Mouse (Mus musculus): ENCODE measurements around the gene Reps2. TPM values are rescaled to one million over a fixed set of nuclear protein-coding genes. Genes with fewer than 3 reads are reported as not detected.

The Reps2 gene
- polyA plus RNA-seq, 1 experiment from 2014 or later, result 1.9 TPM

GRCm38 (mm10) chrX:162496485-162496884 lies 147.0 kb downstream of the Reps2 start:
- DNase-seq (ENCODE audit: low spot score) (no peak), ATAC-seq (replicated peaks; ENCODE audit: low FRiP score) (no peak)
- H3K36me3 ChIP-seq (ENCODE audit: control insufficient read depth, insufficient read depth, low read length), result no peaks in the 10 kb centered on the region
- H3K4me1 ChIP-seq (replicated peaks; ENCODE audit: control insufficient read depth, insufficient read depth, low read length), result no peaks in the 10 kb centered on the region
- no peak overlapping the region for H3K4me2 ChIP-seq
- no peak overlapping the region for H3K27ac ChIP-seq (ENCODE audit: low read depth, low read length)
- H3K27me3 ChIP-seq (replicated peaks; ENCODE audit: control insufficient read depth, insufficient read depth, low read length), result peaks cover 9% of the 10 kb centered on the region; the same call in 1 of the 2 replicates
- WGBS, result 60% methylated on average over 2 of the region's 2 CpGs
- no peak overlapping the region for H3K9ac ChIP-seq (ENCODE audit: low read depth, low read length)
- no peak overlapping the region for H3K4me3 ChIP-seq (ENCODE audit: low read depth, low read length)
- no peaks in the 10 kb centered on the region for H3K9me3 ChIP-seq (ENCODE audit: control insufficient read depth, low read length)

GRCm38 (mm10) chrX:162488630-162489029 lies 154.8 kb downstream of the Reps2 start:
- no peak overlapping the region for H3K27ac ChIP-seq (ENCODE audit: low read depth, low read length)
- 47% methylated on average over 1 of the region's 1 CpGs for WGBS
- no peaks in the 10 kb centered on the region for H3K9me3 ChIP-seq (ENCODE audit: control insufficient read depth, low read length)
- no peak for ATAC-seq (replicated peaks; ENCODE audit: low FRiP score)
- H3K36me3 ChIP-seq (ENCODE audit: control insufficient read depth, insufficient read depth, low read length), result no peaks in the 10 kb centered on the region
- H3K27me3 ChIP-seq (replicated peaks; ENCODE audit: control insufficient read depth, insufficient read depth, low read length), result 0 out of 2 replicates have a peak, but pooled peaks cover 5% of the 10 kb centered on the region
- H3K4me2 ChIP-seq, result no peak overlapping the region
- DNase-seq (ENCODE audit: low spot score), result no peak
- no peak overlapping the region for H3K9ac ChIP-seq (ENCODE audit: low read depth, low read length)
- no peak overlapping the region for H3K4me3 ChIP-seq (ENCODE audit: low read depth, low read length)
- H3K4me1 ChIP-seq (replicated peaks; ENCODE audit: control insufficient read depth, insufficient read depth, low read length), result no peaks in the 10 kb centered on the region

- no peak overlapping the region for H3K4me2 ChIP-seq
- ATAC-seq (replicated peaks; ENCODE audit: low FRiP score) (no peak), DNase-seq (ENCODE audit: low spot score) (no peak)
- no peak overlapping the region for H3K4me3 ChIP-seq (ENCODE audit: low read depth, low read length)
- H3K27me3 ChIP-seq (replicated peaks; ENCODE audit: control insufficient read depth, insufficient read depth, low read length), result 0 out of 2 replicates have a peak, but pooled peaks cover 5% of the 10 kb centered on the region
- no peaks in the 10 kb centered on the region for H3K36me3 ChIP-seq (ENCODE audit: control insufficient read depth, insufficient read depth, low read length)
- no peaks in the 10 kb centered on the region for H3K4me1 ChIP-seq (replicated peaks; ENCODE audit: control insufficient read depth, insufficient read depth, low read length)
- no peak overlapping the region for H3K27ac ChIP-seq (ENCODE audit: low read depth, low read length)
- no peak overlapping the region for H3K9ac ChIP-seq (ENCODE audit: low read depth, low read length)
- H3K9me3 ChIP-seq (ENCODE audit: control insufficient read depth, low read length), result no peaks in the 10 kb centered on the region
These were observed 155.7 kb downstream of the Reps2 start for GRCm38 (mm10) chrX:162487734-162488133.

GRCm38 (mm10) chrX:162470213-162470612 lies 173.2 kb downstream of the Reps2 start:
- Histone ChIP-seq H3K4me1 (replicated peaks; ENCODE audit: control insufficient read depth, insufficient read depth, low read length) (no peaks in the 10 kb centered on the region), H3K4me2 (no peak overlapping the region), H3K36me3 (ENCODE audit: control insufficient read depth, insufficient read depth, low read length) (no peaks in the 10 kb centered on the region), H3K27ac (ENCODE audit: low read depth, low read length) (no peak overlapping the region), H3K27me3 (replicated peaks; ENCODE audit: control insufficient read depth, insufficient read depth, low read length) (peaks cover 5% of the 10 kb centered on the region), H3K4me3 (ENCODE audit: low read depth, low read length) (no peak overlapping the region), H3K9ac (ENCODE audit: low read depth, low read length) (no peak overlapping the region), H3K9me3 (ENCODE audit: control insufficient read depth, low read length) (no peaks in the 10 kb centered on the region)
- no peak for DNase-seq (ENCODE audit: low spot score)
- WGBS, result 59% methylated on average over 3 of the region's 3 CpGs
- ATAC-seq (replicated peaks; ENCODE audit: low FRiP score), result peak; percentile 94

GRCm38 (mm10) chrX:162462156-162462555 lies 181.3 kb downstream of the Reps2 start:
- ATAC-seq (replicated peaks; ENCODE audit: low FRiP score), result no peak

GRCm38 (mm10) chrX:162456445-162456844 lies 187.0 kb downstream of the Reps2 start:
- H3K27ac ChIP-seq (ENCODE audit: low read depth, low read length), result no peak overlapping the region
- DNase-seq (ENCODE audit: low spot score) (no peak), ATAC-seq (replicated peaks; ENCODE audit: low FRiP score) (no peak)
- 74% methylated on average over 1 of the region's 1 CpGs for WGBS
- H3K4me3 ChIP-seq (ENCODE audit: low read depth, low read length), result no peak overlapping the region
- H3K4me1 ChIP-seq (replicated peaks; ENCODE audit: control insufficient read depth, insufficient read depth, low read length), result no peaks in the 10 kb centered on the region
- H3K27me3 ChIP-seq (replicated peaks; ENCODE audit: control insufficient read depth, insufficient read depth, low read length), result peaks cover 3% of the 10 kb centered on the region; the same call in 1 of the 2 replicates
- no peak overlapping the region for H3K9ac ChIP-seq (ENCODE audit: low read depth, low read length)
- H3K4me2 ChIP-seq, result no peak overlapping the region
- no peaks in the 10 kb centered on the region for H3K9me3 ChIP-seq (ENCODE audit: control insufficient read depth, low read length)
- no peaks in the 10 kb centered on the region for H3K36me3 ChIP-seq (ENCODE audit: control insufficient read depth, insufficient read depth, low read length)

More at GRCm38 (mm10) chrX:162462156-162462555, 181.3 kb downstream of the Reps2 start:
- H3K36me3 ChIP-seq (ENCODE audit: control insufficient read depth, insufficient read depth, low read length), result no peaks in the 10 kb centered on the region
- H3K27me3 ChIP-seq (replicated peaks; ENCODE audit: control insufficient read depth, insufficient read depth, low read length), result no peaks in the 10 kb centered on the region
- no peak overlapping the region for H3K9ac ChIP-seq (ENCODE audit: low read depth, low read length)
- no peaks in the 10 kb centered on the region for H3K9me3 ChIP-seq (ENCODE audit: control insufficient read depth, low read length)
- H3K4me3 ChIP-seq (ENCODE audit: low read depth, low read length), result no peak overlapping the region
- H3K4me1 ChIP-seq (replicated peaks; ENCODE audit: control insufficient read depth, insufficient read depth, low read length), result no peaks in the 10 kb centered on the region
- no peak overlapping the region for H3K4me2 ChIP-seq
- no peak overlapping the region for H3K27ac ChIP-seq (ENCODE audit: low read depth, low read length)
- 79% methylated on average over 5 of the region's 5 CpGs for WGBS
- DNase-seq (ENCODE audit: low spot score), result no peak

GRCm38 (mm10) chrX:162455364-162455763 lies 188.1 kb downstream of the Reps2 start:
- H3K4me1 ChIP-seq (replicated peaks; ENCODE audit: control insufficient read depth, insufficient read depth, low read length), result no peaks in the 10 kb centered on the region
- H3K27ac ChIP-seq (ENCODE audit: low read depth, low read length), result no peak overlapping the region
- no peak overlapping the region for H3K9ac ChIP-seq (ENCODE audit: low read depth, low read length)
- DNase-seq (ENCODE audit: low spot score) (no peak), ATAC-seq (replicated peaks; ENCODE audit: low FRiP score) (no peak)
- peaks cover 3% of the 10 kb centered on the region; the same call in 1 of the 2 replicates for H3K27me3 ChIP-seq (replicated peaks; ENCODE audit: control insufficient read depth, insufficient read depth, low read length)
- H3K4me2 ChIP-seq, result no peak overlapping the region
- no peaks in the 10 kb centered on the region for H3K9me3 ChIP-seq (ENCODE audit: control insufficient read depth, low read length)
- 87% methylated on average over 1 of the region's 1 CpGs for WGBS
- no peak overlapping the region for H3K4me3 ChIP-seq (ENCODE audit: low read depth, low read length)
- H3K36me3 ChIP-seq (ENCODE audit: control insufficient read depth, insufficient read depth, low read length), result no peaks in the 10 kb centered on the region

GRCm38 (mm10) chrX:162453821-162454402 lies 189.5 kb downstream of the Reps2 start:
- Histone ChIP-seq H3K4me3 (ENCODE audit: low read depth, low read length) (no peak overlapping the region), H3K27ac (ENCODE audit: low read depth, low read length) (no peak overlapping the region), H3K36me3 (ENCODE audit: control insufficient read depth, insufficient read depth, low read length) (no peaks in the 10 kb centered on the region), H3K27me3 (replicated peaks; ENCODE audit: control insufficient read depth, insufficient read depth, low read length) (peaks cover 3% of the 10 kb centered on the region; the same call in 1 of the 2 replicates), H3K4me2 (no peak overlapping the region), H3K9me3 (ENCODE audit: control insufficient read depth, low read length) (no peaks in the 10 kb centered on the region), H3K4me1 (replicated peaks; ENCODE audit: control insufficient read depth, insufficient read depth, low read length) (no peaks in the 10 kb centered on the region), H3K9ac (ENCODE audit: low read depth, low read length) (no peak overlapping the region)
- ATAC-seq (replicated peaks; ENCODE audit: low FRiP score), result no peak; the same call in 1 of the 2 replicates
- WGBS, result 59% methylated on average over 7 of the region's 7 CpGs
- no peak for DNase-seq (ENCODE audit: low spot score)

- no peak for ATAC-seq (replicated peaks; ENCODE audit: low FRiP score)
- Histone ChIP-seq H3K4me3 (ENCODE audit: low read depth, low read length) (no peak overlapping the region), H3K4me2 (no peak overlapping the region), H3K4me1 (replicated peaks; ENCODE audit: control insufficient read depth, insufficient read depth, low read length) (no peaks in the 10 kb centered on the region), H3K9me3 (ENCODE audit: control insufficient read depth, low read length) (no peaks in the 10 kb centered on the region), H3K27ac (ENCODE audit: low read depth, low read length) (no peak overlapping the region), H3K36me3 (ENCODE audit: control insufficient read depth, insufficient read depth, low read length) (no peaks in the 10 kb centered on the region), H3K9ac (ENCODE audit: low read depth, low read length) (no peak overlapping the region), H3K27me3 (replicated peaks; ENCODE audit: control insufficient read depth, insufficient read depth, low read length) (peaks cover 3% of the 10 kb centered on the region; the same call in 1 of the 2 replicates)
- DNase-seq (ENCODE audit: low spot score), result no peak
These were observed 190.8 kb downstream of the Reps2 start for GRCm38 (mm10) chrX:162452642-162453041.
